Mouse (Mus musculus) left cerebral cortex, postnatal 36 days (tissue): Measurements from ENCODE around the gene Mthfd1. TPM values are rescaled to one million over a fixed set of nuclear protein-coding genes. Genes with fewer than 3 reads are reported as not detected.
A peak's percentile ranks its signal among the peaks of the same experiment; 100 is the strongest.

ENCODE experiments used
- DNase-seq, 2 experiments: peaks; one replicate each; pipeline ENCODE4 v3.0.0; 2021 to 2022; ENCODE audit warnings: low spot score in 2 of 2, mixed read lengths in 1 of 2
- intact Hi-C: fragments of 180-260 bp; cut with DNase I; formaldehyde crosslinking; loops from one replicate; pipeline ENCODE4 v1.15.1; 2025
- total RNA-seq, 2 experiments: library from RNA; stranded (reverse); gene quantifications; 2 replicates each; pipeline ENCODE4 v1.2.3; 2021

Mthfd1 gene
- total RNA-seq, 2 experiments from 2014 or later, result 35.0 to 36.9 TPM

DNA sequence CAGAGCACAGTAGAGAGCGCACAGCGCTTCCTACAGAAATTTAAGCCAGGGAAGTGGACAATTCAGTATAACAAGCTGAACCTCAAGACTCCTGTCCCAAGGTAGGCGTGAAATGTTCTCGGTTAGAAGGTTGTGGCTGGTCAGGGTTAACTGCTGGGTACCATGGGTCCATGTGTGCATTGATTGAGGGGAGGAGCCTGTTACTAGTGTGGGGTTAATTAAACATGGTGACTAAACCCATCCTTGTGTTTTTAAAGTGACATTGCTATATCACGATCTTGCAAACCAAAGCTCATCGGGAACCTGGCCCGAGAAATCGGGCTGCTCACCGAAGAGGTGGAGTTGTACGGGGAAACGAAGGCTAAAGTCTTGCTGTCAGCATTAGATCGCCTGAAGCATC is 34.3 kb downstream of the Mthfd1 start:
- no peak for DNase-seq
- intact Hi-C loops, result loop anchor here (5.0 kb wide), 1 partner anchor 38 kb away; no protein-coding TSS in a partner anchor

DNA sequence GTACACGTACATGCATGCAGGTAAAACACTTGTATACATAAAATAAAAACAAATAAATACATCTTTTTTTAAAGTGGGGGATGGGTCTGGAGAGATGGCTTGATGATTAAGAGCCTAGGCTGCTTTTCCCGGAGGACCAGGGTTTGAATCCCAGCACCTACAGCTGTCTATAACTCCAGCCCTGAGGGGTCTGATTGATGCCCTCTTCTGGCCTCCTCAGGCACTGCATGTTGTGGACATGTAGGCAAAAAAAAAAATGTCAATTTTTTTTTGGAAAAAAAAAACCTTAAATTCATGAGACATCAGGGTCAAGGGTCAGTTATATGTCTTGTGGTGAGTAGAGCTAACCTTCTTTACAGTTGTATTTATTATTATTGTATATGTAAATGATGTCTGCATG is 35.2 kb downstream of the Mthfd1 start:
- intact Hi-C loops, result loop anchor here (5.0 kb wide), 1 partner anchor 52 kb away; no protein-coding TSS in a partner anchor
- DNase-seq, result no peak

GRCm38 (mm10) chr12:76293192-76293591 is 38.1 kb downstream of the Mthfd1 start:
- intact Hi-C loops, result loop anchor here (5.0 kb wide), 1 partner anchor 49 kb away; no protein-coding TSS in a partner anchor

GRCm38 (mm10) chr12:76297830-76298229 is 42.7 kb downstream of the Mthfd1 start:
- no peak for DNase-seq

More at GRCm38 (mm10) chr12:76293192-76293591, 38.1 kb downstream of the Mthfd1 start:
- DNase-seq, result peak in 1 of 2 experiments; percentile 54

GRCm38 (mm10) chr12:76299361-76299906 is 44.3 kb downstream of the Mthfd1 start:
- intact Hi-C loops, result no loop called here

More at GRCm38 (mm10) chr12:76297830-76298229, 42.7 kb downstream of the Mthfd1 start:
- intact Hi-C loops, result no loop called here

GRCm38 (mm10) chr12:76300367-76300766 is 45.3 kb downstream of the Mthfd1 start:
- DNase-seq, result peak in 1 of 2 experiments; percentile 54
- intact Hi-C loops, result no loop called here

More at GRCm38 (mm10) chr12:76299361-76299906, 44.3 kb downstream of the Mthfd1 start:
- no peak for DNase-seq

- no peak for DNase-seq
- intact Hi-C loops, result no loop called here
These were observed 48.4 kb downstream of the Mthfd1 start for GRCm38 (mm10) chr12:76303474-76303873.

DNA sequence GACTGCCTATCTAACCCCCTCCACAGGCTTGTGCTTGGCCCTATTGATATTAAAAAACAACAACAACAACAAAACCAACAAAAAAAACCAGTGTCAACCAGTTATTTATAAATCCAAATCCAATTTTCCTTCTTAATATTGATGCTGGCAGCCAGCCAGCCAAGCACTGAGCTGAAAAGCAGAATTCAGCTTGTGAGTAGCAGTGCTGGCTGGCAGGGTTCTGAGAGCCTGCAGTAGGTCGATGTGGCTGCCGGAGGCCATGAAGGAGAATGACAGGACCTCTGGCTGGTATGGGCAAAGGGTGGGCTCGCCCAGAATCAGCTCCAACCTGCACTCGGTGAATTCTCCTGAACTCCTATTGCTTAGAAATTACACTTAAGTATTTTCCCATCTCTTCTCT is 49.1 kb downstream of the Mthfd1 start:
- intact Hi-C loops, result no loop called here
- DNase-seq, result no peak

- intact Hi-C loops, result no loop called here
- DNase-seq, result no peak
These were observed 50.0 kb downstream of the Mthfd1 start for GRCm38 (mm10) chr12:76305107-76305506.

- no peak for DNase-seq
- intact Hi-C loops, result no loop called here
These were observed 51.9 kb downstream of the Mthfd1 start for GRCm38 (mm10) chr12:76306852-76307561.

DNA sequence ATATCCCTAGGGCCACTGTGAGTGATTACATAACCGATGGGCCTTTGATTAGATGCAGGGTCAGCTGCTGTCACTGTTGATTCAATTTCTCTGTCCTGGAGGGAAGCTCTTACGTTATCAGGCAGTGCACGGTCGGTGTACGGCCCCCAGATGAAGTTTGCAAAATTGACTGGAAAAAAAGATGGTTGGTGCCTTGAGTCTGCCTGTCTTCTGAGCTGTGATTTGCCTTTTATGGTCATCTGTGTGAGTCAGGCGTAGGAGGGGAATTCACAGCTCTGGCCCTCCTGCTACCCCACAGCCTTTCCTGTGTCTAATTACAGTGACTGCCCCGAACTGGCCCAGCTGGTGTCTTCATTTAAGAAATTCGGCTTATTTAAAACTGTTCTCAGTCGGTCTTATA is 52.9 kb downstream of the Mthfd1 start:
- intact Hi-C loops, result no loop called here
- peak; percentile 58 to 61 for DNase-seq

DNA sequence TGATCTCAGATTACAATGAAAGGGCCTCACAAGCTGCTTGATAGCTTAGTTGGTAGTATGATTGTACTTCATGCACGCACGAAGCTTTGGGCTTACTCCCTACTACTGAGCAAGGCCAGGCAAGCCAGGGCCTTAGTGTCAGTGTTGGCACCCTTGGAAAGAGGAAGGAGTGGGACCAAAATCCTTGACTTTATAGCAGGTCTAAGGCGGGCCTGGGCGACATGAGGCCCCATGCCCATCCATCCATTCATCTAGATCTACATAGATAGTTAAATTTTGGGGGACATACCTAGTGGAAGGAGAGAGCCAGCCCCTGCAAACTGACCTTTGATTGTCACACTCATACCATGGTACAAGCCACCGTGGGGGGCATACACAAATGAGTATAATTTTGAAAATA is 53.3 kb downstream of the Mthfd1 start:
- intact Hi-C loops, result no loop called here
- no peak for DNase-seq

DNA sequence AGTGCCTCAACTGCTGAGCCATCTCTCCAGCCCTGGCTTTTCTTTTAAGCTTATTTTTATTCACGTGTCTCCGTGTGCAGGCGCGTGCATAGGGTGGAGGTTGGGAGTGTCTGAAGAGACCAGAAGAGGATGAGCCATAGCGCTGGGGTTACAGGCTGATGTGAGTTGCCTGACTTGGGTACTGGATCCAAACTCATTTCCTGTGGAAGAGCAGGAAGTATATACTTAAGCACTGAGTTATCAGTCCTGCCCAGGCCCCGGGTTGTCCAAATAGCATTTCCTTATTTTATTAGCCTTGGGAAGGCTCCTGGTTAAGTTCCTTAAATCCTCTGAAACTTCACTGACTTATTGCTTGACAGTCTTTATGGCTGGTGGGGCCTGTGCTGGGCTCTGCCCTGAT is 54.9 kb downstream of the Mthfd1 start:
- intact Hi-C loops, result no loop called here
- DNase-seq, result no peak

GRCm38 (mm10) chr12:76310633-76311032 is 55.5 kb downstream of the Mthfd1 start:
- intact Hi-C loops, result no loop called here
- DNase-seq, result no peak

- no peak for DNase-seq
- intact Hi-C loops, result no loop called here
These were observed 56.1 kb downstream of the Mthfd1 start for GRCm38 (mm10) chr12:76311227-76311626.

DNA sequence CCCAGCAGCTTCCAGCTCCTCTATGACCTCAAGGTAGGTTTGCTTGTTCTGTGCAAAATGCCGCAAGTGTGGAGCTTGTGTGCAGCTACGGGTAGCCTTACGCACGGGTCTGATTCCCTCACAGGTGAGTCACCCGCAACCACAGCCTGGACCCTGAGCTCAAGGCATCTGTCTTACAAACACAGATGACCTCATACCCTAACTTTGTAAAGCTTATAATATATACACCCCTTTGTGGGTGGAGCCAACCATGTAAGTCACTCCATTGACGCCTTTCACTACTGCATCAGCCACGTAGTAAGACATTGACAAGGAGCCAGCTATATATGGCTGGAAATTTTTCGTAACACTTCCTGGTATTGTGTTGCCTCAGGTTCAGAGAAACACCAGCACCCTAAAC is 56.9 kb downstream of the Mthfd1 start:
- DNase-seq, result no peak

DNA sequence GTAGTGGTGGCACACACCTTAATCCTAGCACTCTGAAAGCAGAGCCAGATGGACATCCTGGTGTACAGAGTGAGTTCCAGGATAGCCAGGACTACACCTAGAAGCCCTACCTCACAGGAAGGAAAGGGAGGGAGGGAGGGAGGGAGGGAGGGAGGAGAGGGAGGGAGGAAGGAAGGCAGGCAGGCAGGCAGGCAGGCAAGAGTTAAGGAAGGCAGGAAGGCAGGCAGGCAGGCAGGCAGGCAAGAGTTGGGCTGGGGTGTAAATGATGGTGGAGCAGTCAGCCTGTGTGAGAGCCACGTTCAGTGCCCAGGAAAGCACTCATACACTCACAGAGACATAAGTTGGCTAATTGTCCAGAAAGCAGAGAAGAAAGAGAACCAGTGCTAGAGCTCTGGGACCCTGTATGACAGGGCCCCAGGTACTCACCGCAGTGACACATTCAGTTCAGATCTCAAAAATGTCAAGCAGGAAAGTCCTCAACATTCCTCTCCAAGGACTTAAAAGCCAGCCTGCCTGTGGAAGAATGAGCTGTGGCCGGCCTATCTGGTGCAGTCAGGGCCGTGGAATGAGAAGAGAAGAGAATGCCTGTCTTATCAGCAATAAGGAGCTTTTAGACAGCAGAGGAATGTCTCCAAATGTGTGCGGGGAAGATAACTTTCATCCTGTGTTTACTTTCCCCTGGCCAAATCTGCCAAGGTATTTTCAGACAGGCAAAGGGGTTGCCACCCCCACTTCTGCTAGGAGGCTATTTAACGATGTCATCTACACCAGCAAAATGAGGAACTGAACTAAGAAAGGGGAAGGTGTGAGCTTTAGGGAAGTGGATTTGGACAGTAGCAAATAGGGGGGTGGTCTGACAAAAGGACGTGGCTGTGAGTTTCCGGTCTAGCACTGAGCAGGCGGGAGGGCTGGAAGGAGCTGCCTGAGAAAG is 63.4 kb downstream of the Mthfd1 start:
- intact Hi-C loops, result no loop called here
- no peak for DNase-seq

More for the DNA sequence above, 56.9 kb downstream of the Mthfd1 start:
- intact Hi-C loops, result no loop called here

GRCm38 (mm10) chr12:76324679-76325431 is 69.8 kb downstream of the Mthfd1 start, which contains the start of gene Akap5:
Gene Akap5 (plus strand): TSS chr12:76324891.
- intact Hi-C loops, result loop anchor here (5.0 kb wide), 1 partner anchor 38 kb away; no protein-coding TSS in a partner anchor

More at GRCm38 (mm10) chr12:76324679-76325431, 69.8 kb downstream of the Mthfd1 start, which contains the start of gene Akap5:
- DNase-seq, result peak; percentile 63 to 75
